Mouse (Mus musculus) stomach, postnatal 0 days (tissue): ENCODE measurements around the gene Cd3g. TPM values are rescaled to one million over a fixed set of nuclear protein-coding genes. Genes with fewer than 3 reads are reported as not detected.

Source experiments
- ATAC-seq: fragments of 200-750 bp; cut with Nextera tagmentation; 2 replicates; pipeline ENCODE4 v1.8.0; 2017; ENCODE audit not compliant: low FRiP score, low TSS enrichment
- DNase-seq: peaks from one replicate; pipeline ENCODE4 v3.0.0-alpha.2; 2016; ENCODE audit warnings: low spot score
- H3K27ac ChIP-seq: fragments of 300-500 bp; sonication (generic); replicated peaks from 2 replicates; pipeline ENCODE4 v1.5.1; 2014; ENCODE audit warnings: mild to moderate bottlenecking, control low read depth
- H3K27me3 ChIP-seq: fragments of 300-500 bp; sonication (generic); 2 replicates; pipeline ENCODE4 v1.6.1; 2014; ENCODE audit warnings: low read length; ENCODE audit not compliant: control insufficient read depth, insufficient read depth
- H3K36me3 ChIP-seq: fragments of 300-500 bp; sonication (generic); 2 replicates; pipeline ENCODE4 v1.6.1; 2014; ENCODE audit warnings: low read length, mixed read lengths; ENCODE audit not compliant: control insufficient read depth, insufficient read depth
- H3K4me1 ChIP-seq: fragments of 300-500 bp; sonication (generic); replicated peaks from 2 replicates; pipeline ENCODE4 v1.6.1; 2014; ENCODE audit warnings: antibody characterized with exemption; ENCODE audit not compliant: control insufficient read depth, insufficient read depth
- H3K4me2 ChIP-seq: fragments of 300-500 bp; sonication (generic); replicated peaks from 2 replicates; pipeline ENCODE4 v1.6.1; 2014; ENCODE audit warnings: low read depth, mild to moderate bottlenecking, control low read depth, moderate library complexity
- H3K4me3 ChIP-seq: fragments of 300-500 bp; sonication (generic); 2 replicates; pipeline ENCODE4 v1.5.1; 2014; ENCODE audit warnings: low read depth, low read length, control low read depth
- H3K9ac ChIP-seq: fragments of 300-500 bp; sonication (generic); 2 replicates; pipeline ENCODE4 v1.6.1; 2014; ENCODE audit warnings: mild to moderate bottlenecking, low read length, control low read depth, mixed read lengths
- H3K9me3 ChIP-seq: fragments of 300-500 bp; sonication (generic); 2 replicates; pipeline ENCODE4 v1.6.1; 2016; ENCODE audit warnings: low read length; ENCODE audit not compliant: control insufficient read depth
- CTCF ChIP-seq: IDR thresholded peaks from 2 replicates; pipeline ENCODE4 v1.5.1; 2016; ENCODE audit warnings: antibody characterized with exemption, low read depth, mild to moderate bottlenecking, moderate library complexity
- EP300 ChIP-seq: optimal IDR thresholded peaks from 2 replicates; pipeline ENCODE3; 2016; ENCODE audit warnings: antibody characterized with exemption
- WGBS: fragments of 180-500 bp; shearing (Covaris S2); extraction: QIAGEN DNeasy Blood & Tissue Kit; methylation state at CpG from one replicate; pipeline ENCODE4 v1.1.7; 2014; 5-methylcytosine and 5-hydroxymethylcytosine counted together
- polyA plus RNA-seq: library from polyadenylated mRNA; unstranded; fragments of >200 nt; fragmentation: Nextera tagmentation; extraction: Ambion mirVana; gene quantifications from 2 replicates; pipeline ENCODE4 v1.2.1, GENCODE M21; 2015

Gene Cd3g
- polyA plus RNA-seq, 1 experiment from 2014 or later = 0.16 TPM

DNA sequence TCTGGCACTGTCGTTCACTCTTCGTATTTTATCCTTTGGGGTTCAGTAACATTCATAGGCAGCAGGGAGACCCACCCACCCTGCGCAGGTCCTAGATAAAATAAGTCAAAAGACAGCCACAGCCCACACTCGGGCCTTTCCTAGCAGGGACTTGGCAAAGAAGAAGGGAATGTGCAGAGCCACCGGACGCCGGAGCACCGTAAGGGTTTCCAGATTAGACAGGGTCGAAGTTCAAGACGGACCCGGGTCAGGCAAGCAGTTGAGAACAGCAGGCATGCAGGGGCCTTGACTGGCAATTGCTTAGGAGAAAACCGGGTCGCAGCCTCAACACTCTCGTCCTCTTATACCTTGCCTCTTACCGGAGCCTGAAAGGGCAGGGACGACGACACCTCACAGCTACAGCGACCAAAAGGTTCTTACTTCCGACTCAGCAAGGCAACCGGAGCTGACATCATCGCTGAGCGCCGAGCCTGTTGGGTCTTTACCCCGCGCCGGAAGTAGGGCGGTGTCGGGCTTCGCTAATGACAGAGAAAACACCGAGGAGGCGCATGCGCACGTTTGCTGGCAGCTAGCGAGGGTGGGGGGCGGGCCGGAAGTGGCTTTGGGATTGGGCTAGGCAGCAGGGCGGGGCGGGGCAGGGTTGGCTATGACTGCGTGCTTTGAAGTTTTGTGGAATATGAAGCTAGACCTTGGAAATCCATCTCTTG is 15.0 kb downstream of the Cd3g start, which contains the start of gene Ube4a:
TSS of gene Ube4a (minus strand) at position 475 of the 707 bp plus-strand sequence.
- peak within 1 kb of the TSS; percentile 84 for H3K9ac ChIP-seq
- under 1% methylated on average over 39 of the region's 39 CpGs for WGBS
- H3K36me3 ChIP-seq = peaks cover 5% of the 10 kb centered on the region
- peak within 1 kb of the TSS; percentile 84 for H3K4me3 ChIP-seq
- no peak for TF ChIP-seq CTCF
- no peak for TF ChIP-seq EP300
- no peaks in the 10 kb centered on the region for H3K27me3 ChIP-seq
- no peaks in the 10 kb centered on the region; the same call in 1 of the 2 replicates for H3K4me1 ChIP-seq
- DNase-seq (peak; percentile 100), ATAC-seq (peak; percentile 97)
- peak within 1 kb of the TSS; percentile 83 for H3K4me2 ChIP-seq
- no peaks in the 10 kb centered on the region for H3K9me3 ChIP-seq
- peak within 1 kb of the TSS; percentile 89 for H3K27ac ChIP-seq

DNA sequence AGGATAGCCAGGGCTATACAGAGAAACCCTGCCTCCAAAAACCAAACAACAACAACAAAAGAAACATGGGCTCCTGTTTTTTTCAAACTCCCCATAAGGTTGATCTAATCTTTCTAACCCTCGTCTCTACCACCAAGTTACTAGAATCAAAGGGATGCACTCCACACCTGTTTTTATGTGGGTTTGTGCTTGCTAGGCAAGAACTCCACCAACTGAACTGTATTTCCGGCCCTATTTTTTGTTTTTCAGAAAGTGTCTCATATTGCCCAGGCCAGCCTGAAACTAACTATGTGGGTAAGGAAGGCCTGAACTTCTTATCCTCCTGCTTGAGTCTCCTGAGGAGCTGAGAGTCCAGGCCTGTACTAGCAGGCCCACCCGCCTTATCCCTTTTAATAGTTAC is 25.8 kb downstream of the Cd3g start:
- Histone ChIP-seq H3K9ac (no peak overlapping the region), H3K36me3 (peaks cover 16% of the 10 kb centered on the region), H3K4me2 (no peak overlapping the region), H3K27ac (no peak overlapping the region), H3K4me3 (no peak overlapping the region), H3K27me3 (no peaks in the 10 kb centered on the region), H3K9me3 (no peaks in the 10 kb centered on the region), H3K4me1 (no peaks in the 10 kb centered on the region)
- TF ChIP-seq CTCF (no peak), EP300 (no peak)
- ATAC-seq (no peak), DNase-seq (no peak)
- 93% methylated on average over 3 of the region's 3 CpGs for WGBS

DNA sequence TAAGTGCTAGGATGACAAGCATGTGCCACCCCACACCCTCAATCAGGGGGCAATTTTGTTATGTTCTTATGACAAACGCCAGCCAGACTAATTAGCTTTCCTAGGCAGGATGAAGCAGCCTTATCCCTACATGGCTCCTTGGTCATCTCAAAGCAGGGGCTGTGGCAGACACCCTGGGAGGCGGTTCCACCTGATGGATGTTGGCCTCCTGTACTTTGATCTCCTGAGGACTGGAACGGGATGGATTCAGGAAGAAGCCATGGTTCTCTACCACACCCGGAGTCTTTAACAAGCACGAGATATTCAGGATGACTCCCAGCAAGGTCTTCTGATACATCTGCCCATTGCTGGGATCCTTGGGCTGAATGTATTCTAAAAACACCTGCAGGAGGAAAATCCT is 32.4 kb downstream of the Cd3g start:
- TF ChIP-seq CTCF = no peak
- TF ChIP-seq EP300 = no peak
- Histone ChIP-seq H3K27me3 (no peaks in the 10 kb centered on the region), H3K9me3 (no peaks in the 10 kb centered on the region), H3K4me2 (no peak overlapping the region), H3K4me3 (no peak overlapping the region), H3K36me3 (peaks cover 29% of the 10 kb centered on the region), H3K9ac (no peak overlapping the region), H3K27ac (no peak overlapping the region), H3K4me1 (no peaks in the 10 kb centered on the region)
- WGBS = 91% methylated on average over 5 of the region's 5 CpGs
- no peak for ATAC-seq
- no peak for DNase-seq

DNA sequence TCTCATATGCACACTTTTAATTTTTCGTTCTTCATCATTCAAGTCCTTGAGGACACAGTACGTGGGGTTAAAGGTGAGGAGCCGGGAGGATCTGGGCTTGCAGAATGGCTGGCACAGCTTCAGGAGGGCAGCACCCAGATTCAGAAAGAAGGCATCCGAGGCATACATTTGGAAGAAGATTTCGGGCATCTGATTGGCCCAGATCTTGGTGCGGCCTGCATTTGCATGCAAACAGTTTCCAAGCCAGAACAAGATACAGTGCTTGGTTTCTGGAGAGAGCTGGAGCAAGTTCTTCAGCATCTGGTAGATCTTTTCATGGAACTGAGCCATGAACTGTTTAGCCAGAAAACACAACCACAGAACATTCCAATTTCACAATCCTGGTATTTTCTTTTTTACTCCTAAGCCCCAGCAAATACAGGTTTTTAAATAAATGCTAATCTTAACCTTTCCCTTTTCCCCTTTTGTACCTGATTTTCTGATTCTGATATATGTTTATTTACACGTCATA is 34.0 kb downstream of the Cd3g start:
- 85% methylated on average over 7 of the region's 7 CpGs for WGBS

DNA sequence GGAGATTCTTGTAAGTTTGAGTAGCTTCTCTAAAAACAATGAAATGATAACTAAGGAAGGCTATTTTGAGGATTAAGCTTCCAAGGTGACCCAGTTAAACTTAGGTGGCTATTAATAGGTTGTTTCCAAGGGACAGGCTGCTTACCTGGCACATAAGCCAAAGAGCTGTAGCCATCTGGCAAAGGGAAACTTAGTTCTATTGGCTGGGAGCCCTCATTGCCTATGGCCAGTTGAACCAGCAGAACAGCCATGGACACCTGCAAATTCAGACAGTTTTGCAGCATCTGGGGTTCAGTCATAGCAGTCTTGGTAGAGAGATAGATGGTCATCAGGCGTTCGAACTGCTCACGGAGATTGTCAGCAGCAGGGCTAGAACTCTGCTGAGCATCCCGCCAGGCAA is 37.8 kb downstream of the Cd3g start:
- Histone ChIP-seq H3K4me1 (no peaks in the 10 kb centered on the region), H3K9me3 (no peaks in the 10 kb centered on the region), H3K27ac (no peak overlapping the region), H3K4me2 (no peak overlapping the region), H3K9ac (no peak overlapping the region), H3K36me3 (peaks cover 37% of the 10 kb centered on the region), H3K27me3 (no peaks in the 10 kb centered on the region), H3K4me3 (no peak overlapping the region)
- 95% methylated on average over 4 of the region's 4 CpGs for WGBS
- TF ChIP-seq EP300 = no peak
- TF ChIP-seq CTCF = no peak
- DNase-seq (no peak), ATAC-seq (no peak)

More for the DNA sequence above, 34.0 kb downstream of the Cd3g start:
- Histone ChIP-seq H3K4me2 (no peak overlapping the region), H3K4me1 (no peaks in the 10 kb centered on the region), H3K4me3 (no peak overlapping the region), H3K27ac (no peak overlapping the region), H3K27me3 (no peaks in the 10 kb centered on the region), H3K9me3 (no peaks in the 10 kb centered on the region), H3K36me3 (peaks cover 34% of the 10 kb centered on the region), H3K9ac (no peak overlapping the region)
- TF ChIP-seq EP300 (no peak), CTCF (no peak)
- no peak for DNase-seq
- ATAC-seq = no peak

DNA sequence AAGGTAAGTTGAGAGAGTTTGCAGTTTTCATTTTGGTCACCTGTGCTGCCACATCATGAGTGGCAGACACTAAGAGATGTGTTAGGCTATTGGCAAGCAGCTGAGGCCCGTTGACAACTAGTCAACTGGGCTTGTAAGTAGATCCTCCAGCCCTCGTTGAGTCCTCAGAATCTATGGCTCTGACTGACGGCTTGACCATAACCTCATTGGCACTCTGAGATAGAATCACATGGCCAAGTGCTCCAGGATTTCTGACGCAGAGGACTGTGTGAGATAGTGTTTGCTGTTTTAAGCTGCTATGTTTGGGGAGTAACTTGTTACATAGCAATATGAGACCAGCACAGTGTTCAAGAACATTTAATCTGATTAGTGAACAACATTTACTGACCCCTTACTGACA is 38.5 kb downstream of the Cd3g start:
- ATAC-seq (no peak), DNase-seq (no peak)
- Histone ChIP-seq H3K4me3 (no peak overlapping the region), H3K27me3 (no peaks in the 10 kb centered on the region), H3K9ac (no peak overlapping the region), H3K4me2 (no peak overlapping the region), H3K27ac (no peak overlapping the region), H3K36me3 (peaks cover 32% of the 10 kb centered on the region), H3K9me3 (no peaks in the 10 kb centered on the region), H3K4me1 (no peaks in the 10 kb centered on the region)
- TF ChIP-seq CTCF (no peak), EP300 (no peak)
- 82% methylated on average over 4 of the region's 4 CpGs for WGBS
